Mouse (Mus musculus) mouse trophoblast stem cell (cell line): ENCODE results near the gene Grk3.

Source experiments
- in situ Hi-C, 2 experiments: fragments of 300-500 bp; cut with MseI, MboI; formaldehyde crosslinking; loops; 2 replicates in 1 of 2; 3 replicates in 1 of 2; pipeline ENCODE4 v1.15.1; 2025

Gene Grk3

GRCm38 (mm10) chr5:112941001-112941400 lies 74.6 kb downstream of the Grk3 start:
- in situ Hi-C loops = no loop called here

- in situ Hi-C loops = no loop called here
These were observed 79.0 kb downstream of the Grk3 start for GRCm38 (mm10) chr5:112936632-112937031.

GRCm38 (mm10) chr5:112935436-112935835 lies 80.2 kb downstream of the Grk3 start:
- in situ Hi-C loops = no loop called here

GRCm38 (mm10) chr5:112932878-112933567 lies 82.6 kb downstream of the Grk3 start:
- in situ Hi-C loops = no loop called here

GRCm38 (mm10) chr5:112931901-112932300 lies 83.7 kb downstream of the Grk3 start:
- in situ Hi-C loops = no loop called here

- in situ Hi-C loops = no loop called here
These were observed 87.2 kb downstream of the Grk3 start for GRCm38 (mm10) chr5:112928201-112928881.

- in situ Hi-C loops = no loop called here
These were observed 90.2 kb downstream of the Grk3 start for GRCm38 (mm10) chr5:112925422-112925821.

- in situ Hi-C loops = no loop called here
These were observed 90.8 kb downstream of the Grk3 start for GRCm38 (mm10) chr5:112924806-112925205.

- in situ Hi-C loops = no loop called here
These were observed 91.8 kb downstream of the Grk3 start for GRCm38 (mm10) chr5:112923841-112924240.

GRCm38 (mm10) chr5:112921914-112922313 lies 93.7 kb downstream of the Grk3 start:
- in situ Hi-C loops = no loop called here

GRCm38 (mm10) chr5:112910381-112910780 lies 105.2 kb downstream of the Grk3 start:
- in situ Hi-C loops = no loop called here

GRCm38 (mm10) chr5:112908169-112908614 lies 107.4 kb downstream of the Grk3 start:
- in situ Hi-C loops = no loop called here

GRCm38 (mm10) chr5:112907504-112907903 lies 108.1 kb downstream of the Grk3 start:
- in situ Hi-C loops = no loop called here

- in situ Hi-C loops = no loop called here
These were observed 119.6 kb downstream of the Grk3 start, which contains the start of gene Myo18b for GRCm38 (mm10) chr5:112895674-112896654. Gene Myo18b, minus strand, starts transcription at chr5:112896362.

- in situ Hi-C loops = no loop called here
These were observed 122.0 kb downstream of the Grk3 start for GRCm38 (mm10) chr5:112893462-112894060.

GRCm38 (mm10) chr5:112892411-112892810 lies 123.2 kb downstream of the Grk3 start:
- in situ Hi-C loops = no loop called here

- in situ Hi-C loops = no loop called here
These were observed 126.9 kb downstream of the Grk3 start for GRCm38 (mm10) chr5:112888651-112889050.

- in situ Hi-C loops = no loop called here
These were observed 128.7 kb downstream of the Grk3 start for GRCm38 (mm10) chr5:112886687-112887491.

- in situ Hi-C loops = loop anchor here in 1 of 2 experiments (5.0 kb wide), 1 partner anchor 180 kb away; no protein-coding TSS in a partner anchor
These were observed 138.0 kb downstream of the Grk3 start for GRCm38 (mm10) chr5:112877391-112878115.
